ENCODE assay signal across 8 mouse cellular contexts in genomic region chr3:51365517-51365882, GRCm38 (mm10). TPM values are rescaled to one million over a fixed set of nuclear protein-coding genes. Genes with fewer than 3 reads are reported as not detected.
DNase-seq lines count a peak whose midpoint lies in the region; ATAC-seq lines count a peak whose summit lies in the region.

No protein-coding gene starts in this region.

- peak overlapping the region; percentile 72 for H3K4me2 ChIP-seq in forebrain, embryonic 12.5 days
- H3K4me2 ChIP-seq in neural tube, embryonic 13.5 days: peak overlapping the region; percentile 76

- ATAC-seq in forebrain, embryonic 12.5 days (ENCODE audit: low FRiP score): no peak
- ATAC-seq in neural tube, embryonic 13.5 days (ENCODE audit: low read depth): no peak

- peak; percentile 34 for DNase-seq in layer of hippocampus, adult 9-11 months
- no peak for DNase-seq in layer of hippocampus, postnatal 10 days (ENCODE audit: low spot score in 2 of 2)
- DNase-seq in limb, embryonic 10.5 days (ENCODE audit: low spot score): no peak
- no peak for DNase-seq in frontal cortex, postnatal 25 days (ENCODE audit: low spot score in 2 of 2)
- DNase-seq in thymus, postnatal 0 days (ENCODE audit: low spot score): no peak
- no peak for DNase-seq in layer of hippocampus, adult 18-20 months (ENCODE audit: low spot score in 2 of 2)

- no peaks in the 10 kb centered on the region for H3K9me3 ChIP-seq in forebrain, embryonic 12.5 days
- no peaks in the 10 kb centered on the region for H3K9me3 ChIP-seq in limb, embryonic 10.5 days (replicated peaks)
- no peaks in the 10 kb centered on the region; the same call in 1 of the 2 replicates for H3K9me3 ChIP-seq in neural tube, embryonic 13.5 days

- H3K27me3 ChIP-seq in forebrain, embryonic 12.5 days: peaks cover 15% of the 10 kb centered on the region
- H3K27me3 ChIP-seq in limb, embryonic 10.5 days (ENCODE audit: low read depth, poor library complexity, severe bottlenecking): peaks cover 28% of the 10 kb centered on the region
- peaks cover 14% of the 10 kb centered on the region for H3K27me3 ChIP-seq in neural tube, embryonic 13.5 days

- H3K9ac ChIP-seq in forebrain, embryonic 12.5 days: no peak overlapping the region
- no peak overlapping the region for H3K9ac ChIP-seq in neural tube, embryonic 13.5 days

- no peak overlapping the region for H3K27ac ChIP-seq in forebrain, embryonic 12.5 days
- H3K27ac ChIP-seq in limb, embryonic 10.5 days: peak overlapping the region; percentile 72; the same call in 1 of the 2 replicates
- H3K27ac ChIP-seq in neural tube, embryonic 13.5 days (replicated peaks): no peak overlapping the region

- H3K4me1 ChIP-seq in forebrain, embryonic 12.5 days: peaks cover 10% of the 10 kb centered on the region
- H3K4me1 ChIP-seq in limb, embryonic 10.5 days: peaks cover 19% of the 10 kb centered on the region
- H3K4me1 ChIP-seq in neural tube, embryonic 13.5 days (replicated peaks): peaks cover 9% of the 10 kb centered on the region

- no peaks in the 10 kb centered on the region for H3K36me3 ChIP-seq in forebrain, embryonic 12.5 days (replicated peaks)
- H3K36me3 ChIP-seq in limb, embryonic 10.5 days: no peaks in the 10 kb centered on the region
- H3K36me3 ChIP-seq in neural tube, embryonic 13.5 days: no peaks in the 10 kb centered on the region

- WGBS in forebrain, embryonic 12.5 days: 20% methylated on average over 3 of the region's 3 CpGs
- WGBS in limb, embryonic 10.5 days: 11% methylated on average over 3 of the region's 3 CpGs
- 10% methylated on average over 3 of the region's 3 CpGs for WGBS in neural tube, embryonic 13.5 days

- peak overlapping the region; percentile 42 for H3K4me3 ChIP-seq in forebrain, embryonic 12.5 days (replicated peaks)
- peak overlapping the region; percentile 56 for H3K4me3 ChIP-seq in limb, embryonic 10.5 days
- peak overlapping the region; percentile 41; the same call in 1 of the 2 replicates for H3K4me3 ChIP-seq in neural tube, embryonic 13.5 days

RNA-seq across cellular contexts. Expression of gene Elf2, which starts 25.0 kb away (rescaled TPM):
- total RNA-seq in layer of hippocampus, postnatal 10 days (2021): 10 to 100 TPM; 37.4 to 40.1 TPM
- 43.2 and 43.8 TPM in 2 replicates for polyA plus RNA-seq in forebrain, embryonic 12.5 days (2016; fragmentation: Nextera tagmentation; extraction: Ambion mirVana)
- polyA plus RNA-seq in limb, embryonic 10.5 days (2016; fragmentation: Nextera tagmentation; extraction: Ambion mirVana): 39.8 and 44.3 TPM in 2 replicates
- polyA plus RNA-seq in neural tube, embryonic 13.5 days (2015; fragmentation: Nextera tagmentation; extraction: Ambion mirVana): 39.1 and 46.4 TPM in 2 replicates
- 80.8 and 86.1 TPM in 2 replicates for polyA plus RNA-seq in thymus, postnatal 0 days (2015; fragmentation: Nextera tagmentation; extraction: Ambion mirVana)
- 10 to 100 TPM; 66.7 to 67.4 TPM for total RNA-seq in layer of hippocampus, adult 18-20 months (2021)

RNA-seq across cellular contexts. Expression of gene Mgarp, which starts 31.0 kb away (rescaled TPM):
- total RNA-seq in layer of hippocampus, postnatal 10 days (2021): not detected
- 2.3 and 5.5 TPM in 2 replicates for polyA plus RNA-seq in forebrain, embryonic 12.5 days (2016; fragmentation: Nextera tagmentation; extraction: Ambion mirVana)
- polyA plus RNA-seq in limb, embryonic 10.5 days (2016; fragmentation: Nextera tagmentation; extraction: Ambion mirVana): 3.8 and 4.9 TPM in 2 replicates
- 0.28 and 1.7 TPM in 2 replicates for polyA plus RNA-seq in neural tube, embryonic 13.5 days (2015; fragmentation: Nextera tagmentation; extraction: Ambion mirVana)
- polyA plus RNA-seq in thymus, postnatal 0 days (2015; fragmentation: Nextera tagmentation; extraction: Ambion mirVana): 0.72 and 1.0 TPM in 2 replicates
- total RNA-seq in layer of hippocampus, adult 18-20 months (2021): not detected

RNA-seq across cellular contexts. Expression of gene Ndufc1, which starts 43.3 kb away (rescaled TPM):
- total RNA-seq in layer of hippocampus, postnatal 10 days (2021): 100 to 1,000 TPM; 313 to 318 TPM
- polyA plus RNA-seq in forebrain, embryonic 12.5 days (2016; fragmentation: Nextera tagmentation; extraction: Ambion mirVana): 736 and 763 TPM in 2 replicates
- 565 and 602 TPM in 2 replicates for polyA plus RNA-seq in limb, embryonic 10.5 days (2016; fragmentation: Nextera tagmentation; extraction: Ambion mirVana)
- 833 and 860 TPM in 2 replicates for polyA plus RNA-seq in neural tube, embryonic 13.5 days (2015; fragmentation: Nextera tagmentation; extraction: Ambion mirVana)
- polyA plus RNA-seq in thymus, postnatal 0 days (2015; fragmentation: Nextera tagmentation; extraction: Ambion mirVana): 835 and 844 TPM in 2 replicates
- total RNA-seq in layer of hippocampus, adult 18-20 months (2021): 100 to 1,000 TPM; 288 to 339 TPM

RNA-seq across cellular contexts. Expression of gene Naa15, which starts 49.4 kb away (rescaled TPM):
- total RNA-seq in layer of hippocampus, postnatal 10 days (2021): 10 to 100 TPM; 47.1 to 49.9 TPM
- polyA plus RNA-seq in forebrain, embryonic 12.5 days (2016; fragmentation: Nextera tagmentation; extraction: Ambion mirVana): 71.9 and 75.9 TPM in 2 replicates
- polyA plus RNA-seq in limb, embryonic 10.5 days (2016; fragmentation: Nextera tagmentation; extraction: Ambion mirVana): 61.8 and 64.0 TPM in 2 replicates
- 49.8 and 54.2 TPM in 2 replicates for polyA plus RNA-seq in neural tube, embryonic 13.5 days (2015; fragmentation: Nextera tagmentation; extraction: Ambion mirVana)
- 34.6 and 48.5 TPM in 2 replicates for polyA plus RNA-seq in thymus, postnatal 0 days (2015; fragmentation: Nextera tagmentation; extraction: Ambion mirVana)
- 10 to 100 TPM; 50.9 to 60.0 TPM for total RNA-seq in layer of hippocampus, adult 18-20 months (2021)
